Mouse (Mus musculus): Measurements from ENCODE around the gene Lzts2.

Gene Lzts2

DNA sequence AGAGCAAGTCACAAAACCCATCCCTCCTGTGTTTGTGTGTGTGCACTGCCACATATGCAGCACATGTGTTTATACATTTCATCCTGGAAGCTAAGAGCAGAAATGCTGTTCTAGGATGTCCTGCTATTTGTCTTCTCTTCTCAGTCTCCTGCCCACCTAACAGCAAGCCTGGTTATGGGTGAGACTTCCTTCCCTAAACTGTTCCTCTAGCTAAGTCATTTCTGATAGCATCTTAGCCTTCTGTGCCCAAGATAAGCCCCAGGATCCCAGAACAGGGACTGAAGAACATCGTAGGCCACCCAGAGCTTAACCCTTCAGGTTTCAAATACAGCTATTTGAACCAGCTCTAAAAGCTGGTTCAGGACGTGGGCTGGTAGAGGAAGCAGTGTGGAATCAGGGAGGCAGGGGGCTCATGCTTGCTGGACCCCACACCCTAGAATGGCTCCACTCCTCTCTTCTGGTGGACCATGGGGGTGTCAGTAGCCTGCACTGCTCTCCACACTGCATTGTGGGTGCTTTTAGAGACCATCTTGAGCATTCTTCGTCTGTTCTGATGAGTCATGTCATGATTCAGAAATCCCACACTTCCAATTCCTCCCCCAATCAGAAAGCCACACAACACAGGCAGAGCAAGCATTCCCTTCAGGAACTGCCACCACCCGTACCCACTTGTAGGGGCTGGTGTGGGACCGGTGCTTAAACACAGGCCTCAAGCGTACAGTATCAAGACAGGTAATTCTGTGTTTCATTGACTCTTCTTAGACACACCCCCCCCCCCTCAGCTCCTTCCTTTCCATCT lies 40.9 kb downstream of the Lzts2 start:
- no peak for DNase-seq

DNA sequence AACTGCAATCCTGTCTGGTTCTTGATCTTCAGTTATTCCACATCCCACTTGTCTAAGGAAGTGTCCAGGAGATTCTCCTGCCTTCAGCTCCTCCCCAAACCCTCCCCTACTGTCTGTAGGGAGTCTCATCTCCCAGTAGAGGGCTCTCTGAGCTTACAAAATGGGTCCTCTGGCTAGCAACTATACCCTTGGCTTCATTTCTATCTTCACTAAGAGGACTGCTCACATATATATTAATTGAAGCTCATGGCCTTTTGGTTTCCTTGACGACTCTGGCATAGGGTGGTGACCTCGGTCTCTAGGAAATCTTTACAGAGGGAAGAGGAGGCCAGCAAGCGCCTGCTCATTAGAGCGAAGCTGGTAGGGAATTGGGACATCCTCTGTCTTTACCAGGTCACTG lies 42.1 kb downstream of the Lzts2 start:
- DNase-seq = peak; percentile 63

DNA sequence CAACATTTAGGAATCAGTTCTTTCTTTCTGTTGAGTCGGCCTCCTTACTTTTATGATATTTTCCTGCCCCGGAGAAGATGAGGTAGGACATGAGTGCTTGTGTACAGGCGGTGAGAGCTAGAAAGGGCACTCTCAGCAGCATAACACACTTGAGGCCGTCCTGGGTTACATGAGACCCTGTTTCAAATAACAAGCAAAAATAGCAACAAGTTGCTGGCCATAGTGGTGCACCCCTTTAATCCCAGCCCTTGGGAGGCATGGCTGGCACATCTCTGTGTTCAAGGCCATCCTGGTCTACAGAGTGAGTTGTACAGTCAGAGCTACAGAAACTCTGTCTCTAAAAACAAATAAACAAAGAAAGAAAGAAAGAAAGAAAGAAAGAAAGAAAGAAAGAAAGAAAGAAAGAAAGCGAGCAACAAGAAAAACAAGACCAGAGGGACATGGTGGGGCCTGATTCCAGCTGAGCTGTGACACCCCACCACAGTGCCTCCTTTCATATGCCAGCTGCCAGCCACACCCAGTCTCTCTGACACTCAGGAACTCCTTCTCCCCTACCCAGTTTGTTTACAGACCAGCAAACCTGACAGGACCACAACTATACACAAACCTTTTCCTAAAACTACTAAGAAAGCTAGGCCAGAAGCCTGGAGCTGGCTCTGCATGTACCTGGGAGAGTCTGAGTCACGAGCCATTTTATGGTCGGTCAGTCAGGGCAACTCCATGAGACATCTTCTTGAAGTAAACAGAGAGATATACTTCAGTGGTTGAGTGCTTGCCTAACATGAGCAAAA lies 42.9 kb downstream of the Lzts2 start:
- DNase-seq = no peak

DNA sequence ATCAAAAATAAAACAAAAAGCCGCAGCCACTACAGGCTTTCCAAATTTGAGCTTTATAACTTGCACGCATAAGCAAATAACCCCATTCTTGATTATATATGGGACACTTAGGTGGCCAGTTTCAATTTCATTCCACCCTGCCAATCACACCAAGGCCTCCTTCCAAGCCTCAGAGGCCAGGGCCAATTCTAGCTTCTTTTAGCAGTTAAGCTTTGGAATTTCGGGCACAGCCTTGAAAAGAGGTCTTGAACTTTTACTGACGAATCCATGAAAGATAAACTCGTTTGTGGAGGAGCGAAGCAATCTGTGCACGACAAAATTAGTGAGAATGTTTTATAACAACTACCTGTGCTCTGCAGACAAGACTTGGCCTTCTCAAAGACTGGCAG lies 43.5 kb downstream of the Lzts2 start:
- DNase-seq = peak; percentile 39

DNA sequence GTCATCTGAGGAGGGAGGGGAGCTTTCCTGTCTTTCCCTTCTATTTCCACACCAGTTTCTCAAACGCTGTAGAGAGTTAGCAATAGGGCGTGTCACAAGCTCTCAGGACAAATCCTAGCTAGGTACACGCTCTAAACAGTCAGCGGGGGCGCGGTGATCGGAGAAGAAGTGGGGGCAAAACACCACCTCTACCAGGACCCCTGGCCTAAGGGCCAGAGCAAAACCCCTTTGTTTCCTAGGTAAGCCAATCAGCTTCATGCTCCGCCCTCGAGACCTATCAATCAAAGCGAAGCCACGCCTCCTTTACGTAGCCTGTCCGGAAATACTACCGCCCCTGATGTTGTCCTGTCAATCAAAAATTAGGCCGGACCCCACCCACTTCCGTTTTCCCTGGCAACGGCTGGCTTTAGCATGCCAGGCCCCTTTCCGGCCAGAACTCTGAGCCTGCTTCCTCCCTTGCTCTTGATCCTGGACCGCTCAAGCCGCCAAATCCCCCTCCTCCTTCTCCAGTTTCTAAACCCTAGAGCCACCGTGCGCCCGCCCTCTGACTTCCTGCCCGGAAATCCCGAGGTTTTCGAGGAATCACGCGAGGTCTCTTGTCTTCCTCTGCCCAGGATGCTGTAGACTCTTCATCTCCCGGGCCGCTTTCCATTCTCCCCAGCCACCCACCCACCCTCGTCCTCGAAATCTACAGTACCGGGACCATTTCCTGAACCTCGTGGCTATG lies 44.1 kb downstream of the Lzts2 start:
- peak; percentile 98 for DNase-seq

DNA sequence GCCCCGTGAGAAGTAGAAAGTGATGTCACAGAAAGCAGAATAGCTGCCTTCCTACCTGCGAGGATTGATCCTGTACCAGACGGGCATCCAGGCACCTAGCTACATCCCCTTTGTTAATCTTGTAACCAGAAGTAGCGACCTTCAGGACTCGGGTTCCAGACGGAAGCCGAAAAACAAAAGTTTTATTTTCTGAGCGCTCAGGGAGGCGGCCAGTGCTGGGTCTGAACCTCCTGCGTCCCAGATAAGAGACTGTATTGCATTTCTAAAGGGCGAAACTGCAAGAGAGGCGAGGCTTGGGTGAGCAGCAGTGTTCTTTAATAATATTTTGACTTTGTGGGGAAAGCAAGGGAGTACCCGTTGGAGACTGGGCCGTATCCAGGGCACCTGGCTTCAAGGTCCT lies 44.6 kb downstream of the Lzts2 start:
- no peak for DNase-seq

DNA sequence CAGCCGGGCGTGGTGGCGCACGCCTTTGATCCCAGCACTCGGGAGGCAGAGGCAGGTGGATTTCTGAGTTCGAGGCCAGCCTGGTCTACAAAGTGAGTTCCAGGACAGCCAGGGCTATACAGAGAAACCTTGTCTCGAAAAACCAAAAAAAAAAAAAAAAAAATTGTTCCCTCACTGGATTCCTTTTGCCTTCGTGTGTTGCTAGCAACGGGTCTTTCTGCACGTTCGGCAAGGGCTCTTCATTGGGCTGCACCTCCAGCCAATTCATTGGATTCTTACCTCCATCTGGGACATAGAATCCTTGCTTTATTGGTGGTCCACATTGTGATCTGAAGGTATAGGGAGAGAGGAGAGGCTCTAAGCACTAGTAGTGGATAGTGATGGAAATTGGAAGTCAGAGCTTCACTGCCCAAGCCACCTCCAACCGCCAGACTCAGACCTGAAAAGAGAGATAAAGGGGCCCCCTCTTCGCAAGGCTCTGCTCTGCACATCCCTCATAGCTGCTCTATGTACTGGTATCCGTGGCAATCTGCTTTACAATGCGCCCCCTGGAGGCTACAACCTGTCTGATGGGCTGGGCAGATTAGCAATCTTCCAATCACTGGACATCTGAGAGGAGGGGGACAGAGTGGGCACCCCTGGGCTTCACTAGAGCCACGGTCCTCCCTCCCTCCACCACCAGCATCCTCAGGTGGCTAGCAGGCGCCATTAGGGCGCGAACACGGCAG lies 49.5 kb downstream of the Lzts2 start:
- DNase-seq = peak; percentile 63

DNA sequence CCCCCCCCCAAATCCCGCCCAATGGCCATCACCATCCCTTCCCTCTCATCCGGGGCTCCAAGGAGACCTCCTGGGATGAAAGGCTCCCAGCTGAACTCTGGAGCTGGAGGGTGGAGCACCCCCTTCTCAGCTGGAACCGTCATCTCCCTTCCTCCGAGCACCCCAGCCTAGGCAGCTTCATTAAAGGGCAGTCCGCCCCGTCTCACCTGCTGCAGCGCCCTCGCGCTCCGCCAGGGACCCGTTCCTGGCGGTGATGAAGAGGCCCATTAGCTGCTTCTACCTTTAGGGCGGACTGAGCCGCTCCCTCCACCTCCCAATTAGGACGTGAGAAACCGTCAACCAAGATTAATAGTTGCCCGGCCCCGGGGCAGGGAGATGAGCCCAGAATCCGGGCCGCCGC lies 51.0 kb downstream of the Lzts2 start:
- DNase-seq = no peak

DNA sequence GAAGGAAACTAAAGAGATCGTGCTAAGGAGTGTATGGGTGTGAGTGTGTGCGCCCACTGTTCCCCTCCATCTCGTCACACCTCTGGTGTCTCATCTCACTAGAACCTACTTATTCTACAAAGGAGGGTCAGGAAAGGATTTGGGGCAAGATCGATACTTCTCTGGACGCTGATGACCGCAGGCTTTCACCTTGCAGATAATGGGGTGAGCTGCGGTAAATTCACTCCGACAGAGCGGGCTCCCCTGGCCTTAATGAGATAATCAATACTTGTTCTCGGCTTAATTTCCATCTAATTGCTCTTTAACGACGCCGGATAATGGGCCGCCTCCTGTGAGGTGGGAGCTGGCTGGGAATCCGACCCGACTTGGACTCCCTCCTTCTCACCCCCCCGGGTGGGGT lies 53.0 kb downstream of the Lzts2 start:
- DNase-seq = no peak

DNA sequence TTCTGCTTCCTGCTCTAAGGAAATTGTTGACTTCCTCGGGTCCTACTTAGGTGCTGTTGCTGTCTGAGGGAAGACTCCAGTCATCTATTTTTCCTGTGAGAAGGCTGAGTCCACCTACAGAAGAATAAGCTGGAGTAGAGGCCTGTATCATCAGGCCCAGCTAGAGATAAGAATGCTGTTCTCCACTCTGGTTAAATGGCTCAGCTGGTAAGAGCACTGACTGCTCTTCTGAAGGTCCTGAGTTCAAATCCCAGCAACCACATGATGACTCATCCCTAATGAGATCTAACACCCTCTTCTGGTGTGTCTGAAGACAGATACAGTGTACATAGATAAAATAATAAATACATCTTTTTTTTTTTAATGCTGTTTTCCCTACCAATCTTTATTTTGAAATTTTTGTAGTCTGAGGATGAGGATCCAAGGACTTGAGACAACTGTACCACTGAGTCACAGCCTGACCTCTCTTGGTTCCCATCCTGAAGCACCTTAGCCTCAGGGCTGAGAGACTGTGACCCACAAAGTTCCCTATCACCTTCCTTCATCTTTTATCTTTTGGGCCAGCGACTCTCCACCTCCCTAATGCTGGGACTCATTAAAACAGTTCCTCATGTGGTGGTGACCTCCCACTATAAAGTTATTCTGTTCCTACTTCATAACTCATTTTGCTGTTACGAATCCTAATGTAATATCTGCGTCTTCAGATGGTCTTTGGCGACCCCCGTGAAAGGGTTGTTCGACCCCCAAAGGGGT lies 53.7 kb downstream of the Lzts2 start:
- DNase-seq = no peak

DNA sequence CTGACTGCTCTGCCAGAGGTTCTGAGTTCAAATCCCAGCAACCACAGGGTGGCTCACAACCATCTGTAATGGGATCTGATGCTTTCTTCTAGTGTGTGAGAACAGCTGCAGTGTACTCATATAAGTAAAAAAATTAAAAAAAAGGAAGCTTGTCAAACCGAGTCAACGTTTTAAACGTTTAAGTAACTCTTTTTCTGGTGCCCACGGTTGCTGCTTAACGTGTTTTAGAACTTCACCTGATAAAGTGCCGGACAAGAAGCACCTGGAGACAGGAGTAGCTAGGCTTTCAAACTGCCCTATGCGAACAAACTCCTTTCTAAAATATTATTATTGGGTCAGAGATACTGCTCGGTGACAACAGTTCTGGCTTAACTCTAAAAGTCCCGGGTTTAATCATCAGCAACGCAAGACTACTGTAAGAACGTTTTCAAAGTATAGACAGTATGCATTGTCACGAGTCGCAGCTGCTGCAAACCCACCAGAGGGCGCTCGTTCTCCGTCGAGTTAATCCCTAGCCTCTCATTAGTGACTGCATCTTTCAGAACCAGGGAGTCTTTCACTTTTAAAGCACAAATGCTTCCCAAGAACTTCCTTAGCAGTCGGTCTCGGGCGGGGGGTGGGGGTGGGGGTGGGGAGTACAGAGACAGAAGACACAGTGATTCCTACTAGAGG lies 59.8 kb downstream of the Lzts2 start:
- DNase-seq = peak; percentile 64

DNA sequence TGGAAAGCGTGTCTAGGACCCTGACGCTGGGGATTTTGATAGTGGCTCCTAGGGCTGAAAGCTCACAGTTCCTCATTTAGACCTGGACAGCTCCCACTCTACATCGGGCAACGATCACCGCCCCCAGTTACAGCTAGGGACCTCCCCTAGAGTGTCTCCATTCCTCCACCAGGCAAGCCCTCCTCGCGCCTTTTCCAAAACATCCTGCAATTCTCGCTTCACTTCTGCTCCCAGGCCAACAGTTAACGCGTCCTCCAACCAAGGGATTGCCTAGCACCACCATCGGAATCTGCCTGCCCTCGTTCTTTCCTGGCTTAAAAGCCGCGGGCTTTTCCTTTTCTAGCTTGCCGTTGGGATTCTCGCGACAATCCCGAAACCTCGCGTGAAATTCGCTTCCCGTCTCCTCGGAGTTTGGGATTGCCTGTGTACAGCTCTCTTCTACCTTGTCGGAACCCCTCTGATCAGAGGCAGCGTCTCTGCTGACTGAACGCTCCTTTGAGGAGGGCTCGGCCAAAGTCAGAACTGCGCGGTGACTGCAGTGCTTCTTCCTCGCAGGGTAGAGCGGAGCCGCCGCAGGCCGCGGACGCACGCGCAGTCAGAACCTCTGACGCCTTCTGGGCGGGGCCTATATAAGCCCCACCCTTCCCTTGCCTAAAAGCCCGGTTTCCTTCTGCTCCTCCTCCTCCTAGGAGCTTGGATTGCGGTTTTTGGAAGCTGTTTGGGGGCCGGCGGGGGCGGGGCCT lies 60.5 kb downstream of the Lzts2 start, which contains the start of gene Kazald1:
TSS of gene Kazald1 (plus strand) at position 662 of the 743 bp plus-strand sequence.
- DNase-seq = peak; percentile 96

DNA sequence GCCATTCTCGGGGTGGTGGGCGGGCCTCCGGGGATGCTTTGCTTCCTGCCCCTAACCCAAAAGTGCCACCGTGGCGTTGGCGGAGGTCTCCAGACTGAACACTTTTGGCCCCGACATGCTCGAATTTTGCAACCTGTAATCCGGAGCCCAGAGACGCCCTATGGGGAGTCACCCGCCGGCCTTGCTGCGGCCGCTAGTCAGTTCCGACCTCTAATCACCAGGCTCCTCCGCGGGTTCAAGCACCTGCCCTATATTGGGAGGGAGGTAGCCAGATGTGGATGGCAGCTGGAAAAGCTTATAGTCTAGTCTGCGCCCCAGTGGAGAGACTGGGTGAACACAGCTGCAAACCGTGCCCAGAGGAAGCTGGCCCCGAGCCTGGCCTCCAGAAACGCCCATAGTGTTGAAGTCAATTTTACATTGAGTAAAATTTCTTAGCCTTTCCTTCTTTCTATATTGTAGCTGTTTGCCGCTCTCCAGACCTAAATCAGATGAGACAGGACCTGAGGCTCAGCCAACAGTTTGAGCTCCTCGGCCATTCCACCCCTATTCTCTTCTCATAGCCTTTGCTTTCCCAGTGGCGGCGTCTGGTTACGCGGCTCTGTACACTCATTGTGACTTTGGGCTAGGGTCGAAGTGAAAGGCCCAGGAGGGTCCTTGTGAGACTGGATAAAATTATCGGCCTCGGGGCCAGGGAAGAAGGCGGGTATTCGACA lies 61.3 kb downstream of the Lzts2 start:
- DNase-seq = no peak

DNA sequence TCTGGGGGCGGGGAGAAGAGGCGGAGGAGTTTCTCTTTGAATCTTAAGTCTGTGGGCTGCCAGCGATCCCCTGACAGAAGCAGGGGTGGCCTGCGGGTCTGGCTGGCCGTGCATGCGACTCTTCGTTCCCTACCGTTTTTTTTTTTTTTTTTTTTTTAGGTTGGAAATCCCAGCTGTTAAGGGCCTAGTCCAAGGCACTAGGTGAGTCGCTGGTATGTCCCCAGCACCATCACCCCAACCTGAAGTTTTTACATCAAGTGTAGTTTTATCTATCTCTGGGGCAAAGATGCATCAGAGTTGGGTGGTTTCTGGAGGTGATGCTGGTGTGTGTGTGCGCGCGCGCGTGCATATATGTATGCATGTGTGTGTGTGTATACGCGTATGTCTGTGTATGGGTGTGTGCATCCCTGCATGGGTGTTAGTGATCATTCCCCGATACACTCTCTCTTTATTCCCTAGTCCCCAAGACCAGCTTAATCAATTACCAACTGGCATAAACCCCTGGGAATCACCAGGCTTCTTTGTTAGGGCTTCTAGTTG lies 61.9 kb downstream of the Lzts2 start:
- DNase-seq = no peak

Measured in kidney, adult 9 months (tissue).